In the genomic region with DNA sequence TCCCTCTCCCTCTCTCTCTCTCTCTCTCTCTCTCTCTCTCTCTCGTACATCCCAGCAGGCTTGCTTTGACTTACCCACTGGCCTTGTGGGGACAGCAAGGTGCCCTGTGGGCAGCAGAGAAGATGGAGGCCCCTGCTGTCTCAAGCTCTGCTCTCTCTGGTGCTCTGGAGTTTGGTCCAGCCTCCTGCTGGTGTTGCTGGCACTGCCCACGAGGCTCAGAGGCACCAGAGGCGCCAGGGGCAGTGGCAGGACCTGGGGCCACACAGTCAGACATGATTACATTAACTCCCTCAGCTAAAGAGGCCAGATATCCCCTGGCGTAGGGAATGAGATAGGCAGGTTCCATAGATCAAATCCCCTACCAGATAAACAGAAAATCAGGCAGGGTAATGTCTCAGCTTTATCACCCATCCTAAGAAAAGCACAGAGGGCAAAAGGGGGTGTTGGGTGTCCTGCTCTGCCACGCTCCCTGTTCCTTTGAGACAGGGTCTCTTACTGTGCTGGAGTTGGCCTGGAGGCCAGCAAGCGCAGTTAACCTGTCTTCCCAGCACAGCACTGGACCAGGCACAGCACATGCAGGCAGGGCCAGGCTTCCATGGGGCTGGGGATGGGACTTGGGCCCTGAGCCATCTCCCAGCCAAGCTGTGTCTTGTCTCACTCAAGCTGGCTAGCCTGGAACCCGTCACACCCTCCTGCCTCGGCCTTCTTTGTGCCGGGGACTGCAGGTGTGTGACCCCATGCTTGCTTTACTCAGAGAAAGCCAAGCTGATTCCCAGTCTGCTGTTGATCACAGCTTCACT, we compare ENCODE assay signal across 30 mouse cellular contexts. TPM values are rescaled to one million over a fixed set of nuclear protein-coding genes. Genes with fewer than 3 reads are reported as not detected.
A peak's percentile ranks its signal among the peaks of the same experiment; 100 is the strongest.
DNase-seq lines count a peak whose midpoint lies in the region; ATAC-seq and TF ChIP-seq lines count a peak whose summit lies in the region.
"Had no signal": no experiment of that assay in that cellular context is flagged by ENCODE, and none has a peak within 500 bp of the region (broad histone marks: within the 10 kb centered on the region; RNA-seq: fewer than 3 reads in every experiment).

No protein-coding gene starts in this region.

- ATAC-seq in forebrain, embryonic 12.5 days (ENCODE audit: low FRiP score), result no peak
- ATAC-seq in forebrain, postnatal 0 days, result no peak

- H3K36me3 ChIP-seq in forebrain, embryonic 12.5 days (replicated peaks), result no peaks in the 10 kb centered on the region
- H3K36me3 ChIP-seq in forebrain, postnatal 0 days (ENCODE audit: insufficient read depth), result no peaks in the 10 kb centered on the region
- H3K36me3 ChIP-seq in CH12.LX (replicated peaks in 1 of 2; ENCODE audit: control insufficient read depth in 1 of 2, insufficient read depth in 1 of 2, low read length in 1 of 2), result peaks cover 32 to 33% of the 10 kb centered on the region in 2 experiments
- peaks cover 14 to 25% of the 10 kb centered on the region in 2 experiments for H3K36me3 ChIP-seq in MEL (ENCODE audit: control insufficient read depth in 1 of 2, insufficient read depth in 2 of 2, low read length in 2 of 2)
- H3K36me3 ChIP-seq: embryonic facial prominence, embryonic 15.5 days; heart, embryonic 10.5 days; neural tube, embryonic 12.5 days had no signal

- TF ChIP-seq RAD21 in CH12.LX (IDR thresholded peaks at IDR 0.05; ENCODE audit: low read depth, low read length), result no peak
- TF ChIP-seq RAD21 in MEL (IDR thresholded peaks at IDR 0.05; ENCODE audit: low read depth, low read length), result no peak

- TF ChIP-seq POLR2A in CH12.LX (IDR thresholded peaks at IDR 0.05; ENCODE audit: low read depth, low read length) (no peak), MEL (IDR thresholded peaks at IDR 0.05; ENCODE audit: control insufficient read depth in 1 of 2, insufficient read depth in 1 of 2, low read depth in 1 of 2, low read length in 2 of 2, poor library complexity in 1 of 2) (no peak)

- no peaks in the 10 kb centered on the region for H3K79me2 ChIP-seq in CH12.LX (replicated peaks; ENCODE audit: control insufficient read depth, extremely low read depth, insufficient read depth, poor library complexity, severe bottlenecking)
- peaks cover 10% of the 10 kb centered on the region for H3K79me2 ChIP-seq in MEL (ENCODE audit: control insufficient read depth, insufficient read depth, low read length, poor library complexity)

- no peaks in the 10 kb centered on the region for H3K9me3 ChIP-seq in forebrain, embryonic 12.5 days
- no peaks in the 10 kb centered on the region for H3K9me3 ChIP-seq in forebrain, postnatal 0 days (ENCODE audit: low read length)
- H3K9me3 ChIP-seq in CH12.LX (replicated peaks; ENCODE audit: low read length) (no peaks in the 10 kb centered on the region), MEL (replicated peaks; ENCODE audit: insufficient read depth, low read length) (no peaks in the 10 kb centered on the region)
- H3K9me3 ChIP-seq: embryonic facial prominence, embryonic 15.5 days; forebrain, embryonic 13.5 days; G1E; heart, embryonic 10.5 days; neural tube, embryonic 12.5 days had no signal

- TF ChIP-seq CTCF in forebrain, postnatal 0 days (IDR thresholded peaks at IDR 0.05; ENCODE audit: low read depth), result no peak
- TF ChIP-seq CTCF in layer of hippocampus, adult 2 months (conservative IDR thresholded peaks at IDR 0.05), result no peak
- TF ChIP-seq CTCF in CH12.LX (conservative IDR thresholded peaks at IDR 0.05 in 1 of 2, IDR thresholded peaks at IDR 0.05 in 1 of 2; ENCODE audit: low read depth in 2 of 2, low read length in 2 of 2) (no peak), MEL (IDR thresholded peaks at IDR 0.05 in 2 of 3, conservative IDR thresholded peaks at IDR 0.05 in 1 of 3; ENCODE audit: control insufficient read depth in 1 of 3, insufficient read depth in 1 of 3, low read depth in 2 of 3, low read length in 3 of 3, poor library complexity in 1 of 3, severe bottlenecking in 1 of 3) (no peak)

- H3K27me3 ChIP-seq in forebrain, embryonic 12.5 days, result peaks cover 5% of the 10 kb centered on the region; the same call in 1 of the 2 replicates
- no peaks in the 10 kb centered on the region for H3K27me3 ChIP-seq in forebrain, postnatal 0 days (ENCODE audit: insufficient read depth, low read length)
- peaks cover 18% of the 10 kb centered on the region for H3K27me3 ChIP-seq in CH12.LX (replicated peaks)
- no peaks in the 10 kb centered on the region for H3K27me3 ChIP-seq in MEL (ENCODE audit: control insufficient read depth in 1 of 2, insufficient read depth in 2 of 2, low read length in 2 of 2)
- H3K27me3 ChIP-seq: embryonic facial prominence, embryonic 15.5 days had no signal

- DNase-seq in forebrain, postnatal 0 days, result no peak
- no peak for DNase-seq in layer of hippocampus, adult 2 months (ENCODE audit: low spot score in 2 of 2)
- DNase-seq in layer of hippocampus, adult 9-10 months (ENCODE audit: low spot score), result no peak
- DNase-seq in CH12.LX (ENCODE audit: extremely low read depth), result no peak
- DNase-seq in MEL (ENCODE audit: low read depth, low spot score), result peak; percentile 61
- no peak for DNase-seq in kidney, postnatal 36 days
- no peak for DNase-seq in frontal cortex, postnatal 25 days (ENCODE audit: low spot score in 2 of 2)
- DNase-seq: embryo, embryonic 11 days; gastrocnemius, postnatal 36 days; heart, postnatal 14 days; kidney, adult 18-20 months; lung, postnatal 10 days; thymus, postnatal 36 days had no signal

- no peak overlapping the region for H3K27ac ChIP-seq in forebrain, embryonic 12.5 days
- no peak overlapping the region for H3K27ac ChIP-seq in forebrain, postnatal 0 days (ENCODE audit: low read depth, low read length)
- peak overlapping the region; percentile 36; the same call in 1 of the 2 replicates for H3K27ac ChIP-seq in layer of hippocampus, adult 2 months
- H3K27ac ChIP-seq in CH12.LX (ENCODE audit: insufficient read depth, low read depth) (peak overlapping the region; percentile 97), MEL (ENCODE audit: control insufficient read depth, low read depth, low read length) (peak overlapping the region; percentile 92)
- H3K27ac ChIP-seq: kidney, postnatal 0 days; neural tube, embryonic 12.5 days had no signal

- in situ Hi-C loops in CH12.LX (cut with MboI; ENCODE audit: low pct_ligation_motif_present, low pct_unique_long_range_greater_than_20kb, low sequenced_read_pairs), result no loop called here

- no peak overlapping the region for H3K4me2 ChIP-seq in forebrain, embryonic 12.5 days
- no peak overlapping the region for H3K4me2 ChIP-seq in forebrain, postnatal 0 days (ENCODE audit: low read depth)
- H3K4me2 ChIP-seq in CH12.LX (ENCODE audit: insufficient read depth, low read depth, poor library complexity, severe bottlenecking), result peak overlapping the region; percentile 4

- TF ChIP-seq EP300 in CH12.LX (IDR thresholded peaks at IDR 0.05; ENCODE audit: low read length) (no peak), MEL (IDR thresholded peaks at IDR 0.05; ENCODE audit: low read depth in 1 of 2, low read length in 2 of 2) (no peak)

- no peak overlapping the region for H3K4me3 ChIP-seq in forebrain, embryonic 12.5 days (replicated peaks)
- H3K4me3 ChIP-seq in forebrain, postnatal 0 days (ENCODE audit: low read depth, low read length), result no peak overlapping the region
- no peak overlapping the region for H3K4me3 ChIP-seq in layer of hippocampus, adult 2 months
- H3K4me3 ChIP-seq in CH12.LX (replicated peaks in 1 of 3; ENCODE audit: low read depth in 2 of 3, low read length in 2 of 3, poor library complexity in 1 of 3) (peak overlapping the region in 2 of 3 experiments; percentile 40 to 57), MEL (ENCODE audit: control insufficient read depth in 1 of 2, insufficient read depth in 1 of 2, low read depth in 2 of 2, low read length in 2 of 2) (peak overlapping the region; percentile 54 to 56)

- 75% methylated on average over 8 of the region's 9 CpGs for WGBS in forebrain, embryonic 12.5 days
- WGBS in forebrain, postnatal 0 days, result 78% methylated on average over 8 of the region's 9 CpGs

- peaks cover 11% of the 10 kb centered on the region for H3K4me1 ChIP-seq in forebrain, embryonic 12.5 days
- peaks cover 6% of the 10 kb centered on the region; the same call in 1 of the 2 replicates for H3K4me1 ChIP-seq in forebrain, postnatal 0 days (ENCODE audit: insufficient read depth)
- H3K4me1 ChIP-seq in CH12.LX (ENCODE audit: control insufficient read depth in 1 of 2, insufficient read depth in 2 of 2), result peaks cover 22 to 23% of the 10 kb centered on the region in 2 experiments
- peaks cover 17 to 39% of the 10 kb centered on the region in 2 experiments for H3K4me1 ChIP-seq in MEL (ENCODE audit: control insufficient read depth in 1 of 2, insufficient read depth in 2 of 2, low read length in 2 of 2)

- peak overlapping the region; percentile 21; the same call in 1 of the 2 replicates for H3K9ac ChIP-seq in forebrain, embryonic 12.5 days
- no peak overlapping the region for H3K9ac ChIP-seq in forebrain, postnatal 0 days
- H3K9ac ChIP-seq in CH12.LX (ENCODE audit: insufficient read depth, low read depth) (peak overlapping the region; percentile 83), MEL (ENCODE audit: control insufficient read depth, low read depth, low read length, poor library complexity, severe bottlenecking) (peak overlapping the region; percentile 74)
- H3K9ac ChIP-seq: embryonic facial prominence, embryonic 15.5 days; neural tube, embryonic 12.5 days had no signal

- dilution Hi-C loops in CH12.LX (cut with MboI; ENCODE audit: extremely low pct_ligation_motif_present, extremely low pct_unique_long_range_greater_than_20kb, low sequenced_read_pairs), result no loop called here

RNA-seq across cellular contexts. Expression of a gene that starts 3.0 kb away (rescaled TPM):
- polyA plus RNA-seq in forebrain, embryonic 12.5 days (2016; fragmentation: Nextera tagmentation; extraction: Ambion mirVana), result 6.0 and 6.2 TPM in 2 replicates
- 8.6 and 13.8 TPM in 2 replicates for total RNA-seq in forebrain, postnatal 0 days (2014; rRNA removed)
- polyA plus RNA-seq in forebrain, postnatal 0 days (2015; fragmentation: Nextera tagmentation; extraction: Ambion mirVana), result 16.4 and 20.6 TPM in 2 replicates
- total RNA-seq in layer of hippocampus, adult 2 months (2021), result 10 to 100 TPM in 1 of 2 experiments, 1 to 10 TPM in 1; 8.9 to 10.3 TPM
- 3.4 and 11.8 TPM in 2 replicates for total RNA-seq in CH12.LX (2012; rRNA removed)
- total RNA-seq in CH12.LX (2014; rRNA removed), result 1.4 and 2.0 TPM in 2 replicates
- polyA plus RNA-seq in CH12.LX (2012; ENCODE audit: insufficient read length, low read depth), result 0.57 and 1.1 TPM in 2 replicates
- 10.9 and 18.1 TPM in 2 replicates for total RNA-seq in MEL (2012; rRNA removed)
- polyA plus RNA-seq in MEL (2012; ENCODE audit: insufficient read depth in 1 of 2, insufficient read length in 2 of 2, low read depth in 1 of 2, low replicate concordance in 2 of 2, missing spikeins in 1 of 2), result 10 to 100 TPM in 1 of 2 experiments, not detected in 1; 22.6 TPM

RNA-seq across cellular contexts. Expression of a gene that starts 8.1 kb away (rescaled TPM):
- polyA plus RNA-seq in forebrain, embryonic 12.5 days (2016; fragmentation: Nextera tagmentation; extraction: Ambion mirVana), result 1.4 and 1.5 TPM in 2 replicates
- total RNA-seq in forebrain, postnatal 0 days (2014; rRNA removed), result 18.0 and 22.1 TPM in 2 replicates
- polyA plus RNA-seq in forebrain, postnatal 0 days (2015; fragmentation: Nextera tagmentation; extraction: Ambion mirVana), result 5.0 and 19.6 TPM in 2 replicates
- 10 to 100 TPM; 77.6 to 85.9 TPM for total RNA-seq in layer of hippocampus, adult 2 months (2021)
- 18.8 and 25.2 TPM in 2 replicates for total RNA-seq in CH12.LX (2012; rRNA removed)
- 3.3 and 3.7 TPM in 2 replicates for total RNA-seq in CH12.LX (2014; rRNA removed)
- 11.0 and 11.2 TPM in 2 replicates for polyA plus RNA-seq in CH12.LX (2012; ENCODE audit: insufficient read length, low read depth)
- total RNA-seq in MEL (2012; rRNA removed), result 53.9 and 63.7 TPM in 2 replicates
- 100 to 1,000 TPM; 190 to 199 TPM for polyA plus RNA-seq in MEL (2012; ENCODE audit: insufficient read depth in 1 of 2, insufficient read length in 2 of 2, low read depth in 1 of 2, low replicate concordance in 2 of 2, missing spikeins in 1 of 2)

RNA-seq across cellular contexts. Expression of a gene that starts 11.5 kb away (rescaled TPM):
- 63.2 and 66.9 TPM in 2 replicates for polyA plus RNA-seq in forebrain, embryonic 12.5 days (2016; fragmentation: Nextera tagmentation; extraction: Ambion mirVana)
- 55.5 and 72.4 TPM in 2 replicates for total RNA-seq in forebrain, postnatal 0 days (2014; rRNA removed)
- 40.7 and 43.1 TPM in 2 replicates for polyA plus RNA-seq in forebrain, postnatal 0 days (2015; fragmentation: Nextera tagmentation; extraction: Ambion mirVana)
- total RNA-seq in layer of hippocampus, adult 2 months (2021), result 10 to 100 TPM; 27.5 to 27.6 TPM
- total RNA-seq in CH12.LX (2012; rRNA removed), result 346 and 359 TPM in 2 replicates
- total RNA-seq in CH12.LX (2014; rRNA removed), result 242 and 272 TPM in 2 replicates
- polyA plus RNA-seq in CH12.LX (2012; ENCODE audit: insufficient read length, low read depth), result 359 and 389 TPM in 2 replicates
- 612 and 763 TPM in 2 replicates for total RNA-seq in MEL (2012; rRNA removed)
- 100 to 1,000 TPM; 251 to 953 TPM for polyA plus RNA-seq in MEL (2012; ENCODE audit: insufficient read depth in 1 of 2, insufficient read length in 2 of 2, low read depth in 1 of 2, low replicate concordance in 2 of 2, missing spikeins in 1 of 2)

RNA-seq across cellular contexts. Expression of a gene that starts 21.9 kb away (rescaled TPM):
- polyA plus RNA-seq in forebrain, embryonic 12.5 days (2016; fragmentation: Nextera tagmentation; extraction: Ambion mirVana), result 313 and 319 TPM in 2 replicates
- 129 and 137 TPM in 2 replicates for total RNA-seq in forebrain, postnatal 0 days (2014; rRNA removed)
- 232 and 242 TPM in 2 replicates for polyA plus RNA-seq in forebrain, postnatal 0 days (2015; fragmentation: Nextera tagmentation; extraction: Ambion mirVana)
- 100 to 1,000 TPM; 122 to 131 TPM for total RNA-seq in layer of hippocampus, adult 2 months (2021)
- total RNA-seq in CH12.LX (2012; rRNA removed), result 293 and 340 TPM in 2 replicates
- total RNA-seq in CH12.LX (2014; rRNA removed), result 205 and 211 TPM in 2 replicates
- 387 and 392 TPM in 2 replicates for polyA plus RNA-seq in CH12.LX (2012; ENCODE audit: insufficient read length, low read depth)
- 1,228 and 1,516 TPM in 2 replicates for total RNA-seq in MEL (2012; rRNA removed)
- 1,000 to 10,000 TPM in 1 of 2 experiments, not detected in 1; 1,873 TPM for polyA plus RNA-seq in MEL (2012; ENCODE audit: insufficient read depth in 1 of 2, insufficient read length in 2 of 2, low read depth in 1 of 2, low replicate concordance in 2 of 2, missing spikeins in 1 of 2)

RNA-seq across cellular contexts. Expression of a gene that starts 58.2 kb away (rescaled TPM):
- not detected in 2 replicates for polyA plus RNA-seq in forebrain, embryonic 12.5 days (2016; fragmentation: Nextera tagmentation; extraction: Ambion mirVana)
- total RNA-seq in forebrain, postnatal 0 days (2014; rRNA removed), result not detected in 2 replicates
- not detected in 2 replicates for polyA plus RNA-seq in forebrain, postnatal 0 days (2015; fragmentation: Nextera tagmentation; extraction: Ambion mirVana)
- not detected for total RNA-seq in layer of hippocampus, adult 2 months (2021)
- total RNA-seq in CH12.LX (2012; rRNA removed) (not detected in 2 replicates), CH12.LX (2014; rRNA removed) (not detected in 2 replicates), MEL (2012; rRNA removed) (not detected in 2 replicates)
- polyA plus RNA-seq in CH12.LX (2012; ENCODE audit: insufficient read length, low read depth) (not detected in 2 replicates), MEL (2012; ENCODE audit: insufficient read depth in 1 of 2, insufficient read length in 2 of 2, low read depth in 1 of 2, low replicate concordance in 2 of 2, missing spikeins in 1 of 2) (not detected)
- total RNA-seq: adrenal gland, postnatal 4 days; G1E; heart, postnatal 14 days; layer of hippocampus, adult 18-20 months; left cerebral cortex, postnatal 25 days; megakaryocyte progenitor cell, adult 5-6 weeks; monocyte, adult 5-6 weeks had no signal
- polyA plus RNA-seq: embryonic facial prominence, embryonic 15.5 days; forebrain, embryonic 13.5 days; G1E; heart, embryonic 10.5 days; hindbrain, embryonic 16.5 days; kidney, postnatal 0 days; limb, embryonic 14.5 days; liver, embryonic 16.5 days; neural tube, embryonic 12.5 days; small intestine, adult 2 months; testis, adult 2 months had no signal

Comparison
In these comparisons a context has a peak if more than half of its experiments do, and no peak if none do; other contexts are left out.
1. H3K27ac ChIP-seq: peak in layer of hippocampus, adult 2 months (single experiment), CH12.LX (single experiment) and MEL (single experiment); none in forebrain, embryonic 12.5 days (single experiment) and forebrain, postnatal 0 days (single experiment).
2. H3K4me3 ChIP-seq: peak in CH12.LX (2 of 3) and MEL (2 of 2); none in forebrain, embryonic 12.5 days (single experiment), forebrain, postnatal 0 days (single experiment) and layer of hippocampus, adult 2 months (single experiment).